Mouse (Mus musculus): ENCODE data around the gene Eif4e1b. TPM values are rescaled to one million over a fixed set of nuclear protein-coding genes. Genes with fewer than 3 reads are reported as not detected.

The Eif4e1b gene
- polyA plus RNA-seq (2014; fragmentation: Illumina TruSeq; extraction: RNeasy Lipid Tissue Mini Kit (QIAGEN cat#74804); ENCODE audit: low read depth, low replicate concordance), result not detected

DNA sequence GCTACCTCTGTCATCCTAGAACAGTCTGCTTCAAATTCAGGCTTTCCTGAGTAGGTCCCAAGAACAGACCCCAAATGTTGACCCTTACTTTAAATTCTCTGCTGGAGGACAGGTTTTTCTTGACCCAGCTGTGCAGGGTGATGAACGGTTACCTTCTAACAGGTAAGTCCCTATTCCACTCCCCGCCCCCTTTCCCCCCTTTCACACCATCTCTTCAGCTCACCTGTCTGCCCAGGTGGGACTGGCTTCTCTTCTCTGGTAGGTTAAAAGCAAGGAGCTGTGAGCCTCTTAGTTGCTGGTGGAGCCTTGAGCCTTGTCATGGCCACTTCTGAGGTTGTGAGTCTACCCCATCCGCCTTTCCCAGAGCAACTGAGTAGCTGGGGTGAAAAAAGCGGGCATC is at the start of gene Eif4e1b:
Gene Eif4e1b (plus strand): TSS at position 301 of the 400 bp plus-strand sequence.

GRCm38 (mm10) chr13:54749864-54750411 is 33.9 kb upstream of the Eif4e1b start, which contains the start of gene Gprin1:
Gene Gprin1, minus strand, starts transcription at chr13:54749874.

DNA sequence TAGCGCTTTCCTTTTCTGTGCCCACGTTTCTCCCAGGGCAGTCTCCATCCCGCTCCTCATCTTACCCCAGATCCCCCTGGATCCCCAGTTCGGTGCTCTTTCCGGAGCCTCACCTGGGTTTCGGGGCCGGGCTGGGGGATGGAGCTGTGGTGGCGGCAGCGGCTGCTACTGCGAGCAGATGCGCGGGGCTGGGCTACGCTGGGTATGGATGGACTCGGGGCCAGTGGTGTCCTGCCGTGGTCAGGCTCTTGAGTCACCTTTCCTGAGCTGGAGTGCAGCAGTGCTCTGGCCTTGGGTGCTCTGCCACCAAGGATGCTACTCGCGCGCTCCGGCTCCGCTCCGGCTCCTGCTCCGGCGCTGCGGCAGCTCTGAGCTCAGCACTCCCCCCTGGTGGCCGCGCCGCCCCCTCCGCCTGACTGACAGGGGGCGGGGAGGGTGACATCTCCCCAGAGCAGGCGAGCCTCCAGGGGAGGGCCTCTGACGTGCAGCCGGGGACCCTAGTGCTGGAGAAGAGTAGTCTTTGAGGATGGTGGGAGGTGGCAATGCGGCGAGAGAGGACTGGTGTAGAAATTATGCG is 17.5 kb upstream of the Eif4e1b start, which contains the start of gene Sncb:
Gene Sncb (minus strand): TSS at position 404 of the 577 bp plus-strand sequence.

DNA sequence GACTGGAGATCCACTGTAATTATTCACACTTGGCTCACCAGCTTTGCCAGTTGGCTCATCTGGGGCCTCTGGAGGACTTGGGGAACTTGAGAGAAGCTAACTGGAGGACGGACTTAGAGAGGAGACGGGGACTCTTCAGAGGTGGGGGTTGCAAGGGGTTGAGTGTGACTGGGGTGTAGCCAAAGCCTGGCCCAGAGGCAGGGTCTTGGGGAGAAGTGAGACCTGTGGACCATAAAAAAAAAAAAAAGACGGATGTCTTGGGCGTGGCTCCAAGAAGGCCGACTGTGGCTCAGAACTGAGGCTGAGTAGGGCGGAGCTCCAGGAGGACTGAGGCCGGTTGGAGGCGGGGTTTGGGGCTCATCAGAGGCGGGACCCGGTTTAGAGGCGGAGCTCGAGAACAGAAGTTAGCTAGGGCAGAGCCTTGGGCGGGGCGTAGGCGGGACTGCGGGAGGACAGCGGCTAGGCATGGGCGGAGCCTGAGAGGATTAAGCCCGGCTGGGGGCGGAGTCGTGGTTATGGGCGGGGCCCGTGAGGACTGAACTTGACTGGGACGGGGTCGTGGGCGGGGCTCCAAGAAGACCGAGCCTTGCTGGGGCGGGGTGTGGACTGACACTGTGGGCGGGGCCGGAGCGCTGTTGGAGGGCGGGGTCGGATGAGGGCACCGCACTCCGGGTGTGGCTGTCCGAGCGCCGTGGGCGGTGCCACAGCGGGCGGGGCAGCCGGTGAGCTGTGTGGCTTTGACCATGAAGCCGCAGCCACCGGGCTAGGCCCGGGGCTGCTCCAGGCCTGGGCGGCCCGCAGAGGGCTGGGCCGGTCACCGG is 5.2 kb downstream of the Eif4e1b start, which contains the start of gene Tspan17:
Gene Tspan17 (plus strand): TSS at position 638 of the 821 bp plus-strand sequence.

Other genes starting within 250 kb of the Eif4e1b start
- gene 4833439L19Rik, start 218.6 kb upstream of the Eif4e1b start, polyA plus RNA-seq (2014; fragmentation: Illumina TruSeq; extraction: RNeasy Lipid Tissue Mini Kit (QIAGEN cat#74804); ENCODE audit: low read depth, low replicate concordance), result 191 TPM
- gene Arl10, start 209.0 kb upstream of the Eif4e1b start, polyA plus RNA-seq (2014; fragmentation: Illumina TruSeq; extraction: RNeasy Lipid Tissue Mini Kit (QIAGEN cat#74804); ENCODE audit: low read depth, low replicate concordance), result 12.9 TPM
- 22.6 TPM for gene Nop16, start 193.9 kb upstream of the Eif4e1b start, polyA plus RNA-seq (2014; fragmentation: Illumina TruSeq; extraction: RNeasy Lipid Tissue Mini Kit (QIAGEN cat#74804); ENCODE audit: low read depth, low replicate concordance)
- 25.3 TPM for gene Higd2a, start 193.8 kb upstream of the Eif4e1b start, polyA plus RNA-seq (2014; fragmentation: Illumina TruSeq; extraction: RNeasy Lipid Tissue Mini Kit (QIAGEN cat#74804); ENCODE audit: low read depth, low replicate concordance)
- 13.5 TPM for gene Cltb, start 172.7 kb upstream of the Eif4e1b start, polyA plus RNA-seq (2014; fragmentation: Illumina TruSeq; extraction: RNeasy Lipid Tissue Mini Kit (QIAGEN cat#74804); ENCODE audit: low read depth, low replicate concordance)
- gene Faf2, start 162.2 kb upstream of the Eif4e1b start, polyA plus RNA-seq (2014; fragmentation: Illumina TruSeq; extraction: RNeasy Lipid Tissue Mini Kit (QIAGEN cat#74804); ENCODE audit: low read depth, low replicate concordance), result 49.5 TPM
- 32.8 TPM for gene Rnf44, start 90.1 kb upstream of the Eif4e1b start, polyA plus RNA-seq (2014; fragmentation: Illumina TruSeq; extraction: RNeasy Lipid Tissue Mini Kit (QIAGEN cat#74804); ENCODE audit: low read depth, low replicate concordance)
- not detected for gene Cdhr2, start 82.5 kb upstream of the Eif4e1b start, polyA plus RNA-seq (2014; fragmentation: Illumina TruSeq; extraction: RNeasy Lipid Tissue Mini Kit (QIAGEN cat#74804); ENCODE audit: low read depth, low replicate concordance)
- gene Gprin1, start 34.1 kb upstream of the Eif4e1b start, polyA plus RNA-seq (2014; fragmentation: Illumina TruSeq; extraction: RNeasy Lipid Tissue Mini Kit (QIAGEN cat#74804); ENCODE audit: low read depth, low replicate concordance), result 0.87 TPM
- gene Sncb, start 17.4 kb upstream of the Eif4e1b start, polyA plus RNA-seq (2014; fragmentation: Illumina TruSeq; extraction: RNeasy Lipid Tissue Mini Kit (QIAGEN cat#74804); ENCODE audit: low read depth, low replicate concordance), result not detected
- gene Tspan17, start 5.4 kb downstream of the Eif4e1b start, polyA plus RNA-seq (2014; fragmentation: Illumina TruSeq; extraction: RNeasy Lipid Tissue Mini Kit (QIAGEN cat#74804); ENCODE audit: low read depth, low replicate concordance), result 4.6 TPM
- gene Unc5a, start 165.4 kb downstream of the Eif4e1b start, polyA plus RNA-seq (2014; fragmentation: Illumina TruSeq; extraction: RNeasy Lipid Tissue Mini Kit (QIAGEN cat#74804); ENCODE audit: low read depth, low replicate concordance), result not detected
- not detected for gene Hk3, start 237.4 kb downstream of the Eif4e1b start, polyA plus RNA-seq (2014; fragmentation: Illumina TruSeq; extraction: RNeasy Lipid Tissue Mini Kit (QIAGEN cat#74804); ENCODE audit: low read depth, low replicate concordance)

Measured in adrenal gland, adult 10 weeks (tissue).